Mouse (Mus musculus) bone marrow, adult 2 months (tissue): ENCODE results near the gene Med16. TPM values are rescaled to one million over a fixed set of nuclear protein-coding genes. Genes with fewer than 3 reads are reported as not detected.
A peak's percentile ranks its signal among the peaks of the same experiment; 100 is the strongest.

Source experiments
- H3K27ac ChIP-seq: fragments of 200-500 bp; 2 replicates; pipeline ENCODE4 v1.5.1; 2012; ENCODE audit warnings: low read depth, mild to moderate bottlenecking, control low read depth, inconsistent platforms, low read length; ENCODE audit not compliant: control insufficient read depth, poor library complexity, insufficient read depth
- H3K4me1 ChIP-seq: fragments of 200-500 bp; 2 replicates; pipeline ENCODE4 v1.6.1; 2011; ENCODE audit warnings: low read length; ENCODE audit not compliant: control insufficient read depth, insufficient read depth
- H3K4me3 ChIP-seq: fragments of 200-500 bp; replicated peaks from 2 replicates; pipeline ENCODE3; 2011; ENCODE audit warnings: mild to moderate bottlenecking, low read depth, low read length, control low read depth; ENCODE audit not compliant: control insufficient read depth
- CTCF ChIP-seq: fragments of 200-500 bp; IDR thresholded peaks from 2 replicates; pipeline ENCODE4 v1.5.1; 2011; ENCODE audit warnings: low read length, control low read depth; ENCODE audit not compliant: control insufficient read depth, insufficient read depth
- POLR2A ChIP-seq: fragments of 200-500 bp; IDR thresholded peaks from 2 replicates; pipeline ENCODE4 v1.6.1; 2011; ENCODE audit warnings: low read depth, mild to moderate bottlenecking, control low read depth, low read length, borderline replicate concordance; ENCODE audit not compliant: control insufficient read depth
- WGBS: fragments of 180-500 bp; shearing (Covaris S2); methylation state at CpG from one replicate; pipeline ENCODE4 v1.1.7; 2018; 5-methylcytosine and 5-hydroxymethylcytosine counted together
- polyA plus RNA-seq: library from polyadenylated mRNA; stranded (reverse); fragments of >200 nt; gene quantifications from 2 replicates; pipeline ENCODE4 v1.2.4, GENCODE M21; 2011; ENCODE audit warnings: low replicate concordance; ENCODE audit not compliant: missing spikeins, insufficient read depth, insufficient read length

The Med16 gene
- polyA plus RNA-seq, 1 experiment: 19.2 TPM

DNA sequence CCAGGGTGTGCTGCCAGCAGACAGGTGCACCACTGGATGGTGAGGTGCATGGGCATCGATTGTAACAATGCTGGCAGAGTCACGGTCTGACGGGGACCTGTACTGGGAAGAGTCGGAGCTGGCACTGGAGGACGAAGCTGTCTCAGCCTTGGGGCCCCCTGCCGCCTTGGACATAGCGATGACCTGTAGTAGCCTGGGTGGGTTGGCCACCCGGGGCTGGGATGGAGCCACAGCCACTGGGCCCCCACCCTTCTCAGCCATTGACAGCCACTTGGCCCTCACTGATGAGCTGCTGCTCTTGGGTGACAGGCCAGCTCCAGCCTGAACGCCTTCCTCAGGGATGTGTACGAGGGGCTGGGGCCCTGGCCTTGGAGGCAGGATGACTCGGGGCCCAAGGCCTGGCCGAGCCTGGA lies 43.5 kb downstream of the Med16 start:
- no peak overlapping the region for H3K27ac ChIP-seq
- no peak overlapping the region for H3K4me3 ChIP-seq
- H3K4me1 ChIP-seq: no peaks in the 10 kb centered on the region
- TF ChIP-seq POLR2A (peak; percentile 8; the same call in 1 of the 2 replicates), CTCF (no peak)
- 75% methylated on average over 12 of the region's 12 CpGs for WGBS

DNA sequence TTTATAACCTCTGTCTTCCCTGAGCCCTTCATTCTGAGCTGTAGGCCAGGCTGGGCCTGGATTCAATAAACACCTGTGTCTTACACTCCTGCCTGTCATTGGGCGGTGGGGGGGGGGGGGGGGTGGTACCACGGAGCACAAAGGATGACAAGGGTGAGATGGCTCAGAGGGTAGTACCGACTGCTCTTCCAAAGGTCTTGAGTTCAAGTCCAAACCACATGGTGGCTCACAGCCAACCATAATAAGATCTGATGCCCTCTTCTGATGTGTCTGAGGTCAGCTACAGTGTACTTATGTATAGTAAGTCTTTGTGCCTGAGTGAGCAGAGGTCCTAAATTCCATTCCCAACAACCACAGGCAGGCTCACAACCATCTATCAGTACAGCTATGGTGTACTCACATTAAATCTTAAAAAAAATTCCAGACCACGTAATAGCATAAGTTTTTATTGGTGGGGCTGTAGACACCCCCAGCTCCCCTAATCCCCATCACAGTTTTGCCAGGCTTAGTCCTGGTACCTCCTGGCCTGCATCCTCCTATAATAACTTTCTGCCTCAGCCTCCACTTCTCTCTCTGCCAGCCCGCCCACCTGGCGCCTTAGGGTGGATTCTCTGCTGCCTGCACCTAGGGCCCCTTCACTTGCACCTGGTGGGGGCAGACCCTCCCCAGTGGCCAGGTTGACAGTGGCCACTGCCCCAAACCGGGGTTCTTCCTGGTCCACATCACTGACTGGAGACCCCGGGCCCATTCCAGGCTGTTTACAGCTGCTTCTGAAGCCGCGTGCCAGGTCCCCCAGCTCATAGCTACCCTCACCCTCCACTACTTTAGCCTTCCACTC lies 44.2 kb downstream of the Med16 start:
- Histone ChIP-seq H3K4me1 (no peaks in the 10 kb centered on the region), H3K4me3 (no peak overlapping the region), H3K27ac (no peak overlapping the region)
- TF ChIP-seq POLR2A: no peak
- no peak for TF ChIP-seq CTCF
- 68% methylated on average over 10 of the region's 10 CpGs for WGBS

DNA sequence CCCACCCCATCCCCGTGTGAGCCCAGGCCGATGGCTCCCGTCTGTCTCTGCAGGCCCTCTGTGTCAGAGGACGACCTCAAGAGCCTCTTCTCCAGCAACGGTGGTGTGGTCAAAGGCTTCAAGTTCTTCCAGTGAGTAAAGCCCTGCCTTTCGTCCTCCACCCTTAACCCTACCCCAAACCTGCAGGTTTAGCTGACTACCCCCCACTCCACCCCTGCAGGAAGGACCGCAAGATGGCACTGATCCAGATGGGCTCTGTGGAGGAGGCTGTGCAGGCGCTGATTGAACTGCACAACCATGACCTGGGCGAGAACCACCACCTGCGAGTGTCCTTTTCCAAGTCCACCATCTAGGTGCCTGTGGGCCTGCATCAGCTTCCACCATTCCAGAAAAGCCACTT lies 45.8 kb downstream of the Med16 start:
- Histone ChIP-seq H3K4me3 (no peak overlapping the region), H3K4me1 (no peaks in the 10 kb centered on the region; the same call in 1 of the 2 replicates), H3K27ac (no peak overlapping the region)
- TF ChIP-seq POLR2A (no peak), CTCF (no peak)
- WGBS: 73% methylated on average over 10 of the region's 10 CpGs

GRCm38 (mm10) chr10:79862049-79862788 lies 46.5 kb downstream of the Med16 start:
- H3K4me3 ChIP-seq: no peak overlapping the region
- H3K4me1 ChIP-seq: peaks cover 4% of the 10 kb centered on the region
- WGBS: 88% methylated on average over 23 of the region's 23 CpGs
- TF ChIP-seq CTCF (no peak), POLR2A (no peak)
- H3K27ac ChIP-seq: no peak overlapping the region

GRCm38 (mm10) chr10:79861230-79862048 lies 47.3 kb downstream of the Med16 start:
- no peak overlapping the region for H3K27ac ChIP-seq
- WGBS: 83% methylated on average over 25 of the region's 25 CpGs

DNA sequence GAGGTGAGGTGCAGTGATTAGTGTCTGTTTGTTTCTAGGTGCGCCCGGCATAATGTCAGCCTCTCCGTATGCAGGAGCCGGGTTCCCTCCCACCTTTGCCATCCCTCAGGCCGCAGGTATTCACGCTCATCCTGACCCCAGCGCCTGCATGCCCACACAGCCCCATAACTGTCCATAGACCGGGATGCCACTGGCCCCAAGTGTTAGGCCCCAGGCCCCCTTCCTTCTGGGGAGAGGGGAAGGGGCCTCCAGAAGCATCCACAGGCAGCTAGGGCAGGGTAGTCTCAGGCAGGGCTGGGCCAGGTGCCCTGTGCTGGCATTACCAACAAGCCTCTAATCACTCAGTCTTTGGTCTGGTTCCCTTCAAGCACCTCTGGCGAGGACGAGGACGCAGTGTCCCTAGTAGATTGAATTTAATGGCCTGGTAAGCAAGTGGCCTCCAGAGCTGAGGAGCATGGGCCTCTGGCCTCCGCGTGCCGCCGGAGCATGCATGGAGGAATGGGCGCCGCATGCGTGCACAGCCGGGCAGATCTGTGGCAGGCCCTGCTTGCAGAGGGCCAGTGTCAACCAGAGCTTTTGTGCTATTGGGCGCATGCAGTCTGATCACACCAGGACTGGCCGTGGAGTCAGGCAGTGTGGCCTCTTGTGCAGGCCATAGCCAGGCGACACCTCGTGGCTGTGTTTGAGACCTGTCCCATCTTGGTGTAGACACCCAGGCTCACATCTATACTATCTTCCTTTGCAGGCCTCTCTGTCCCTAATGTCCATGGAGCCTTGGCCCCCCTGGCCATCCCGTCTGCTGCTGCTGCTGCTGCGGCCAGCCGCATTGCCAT lies 48.4 kb downstream of the Med16 start:
- WGBS: 92% methylated on average over 26 of the region's 26 CpGs

More at GRCm38 (mm10) chr10:79861230-79862048, 47.3 kb downstream of the Med16 start:
- H3K4me3 ChIP-seq: no peak overlapping the region
- TF ChIP-seq CTCF (no peak), POLR2A (0 out of 2 replicates have a peak, but pooled peaks have one; percentile 19)
- H3K4me1 ChIP-seq: peaks cover 8% of the 10 kb centered on the region

GRCm38 (mm10) chr10:79859116-79859515 lies 49.6 kb downstream of the Med16 start:
- no peak overlapping the region for H3K4me3 ChIP-seq
- TF ChIP-seq POLR2A: no peak
- H3K27ac ChIP-seq: no peak overlapping the region
- WGBS: 69% methylated on average over 11 of the region's 11 CpGs
- H3K4me1 ChIP-seq: peaks cover 8% of the 10 kb centered on the region

More for the DNA sequence above, 48.4 kb downstream of the Med16 start:
- H3K4me1 ChIP-seq: peaks cover 8% of the 10 kb centered on the region
- H3K4me3 ChIP-seq: no peak overlapping the region
- H3K27ac ChIP-seq: no peak overlapping the region
- TF ChIP-seq CTCF (no peak), POLR2A (no peak)
